Mouse (Mus musculus): ENCODE results near the gene Glrb.

GRCm38 (mm10) chr3:80801827-80802310 lies 111.6 kb downstream of the Glrb start:
- TF ChIP-seq POLR2A (IDR thresholded peaks at IDR 0.05; ENCODE audit: extremely low read depth, insufficient read depth, low read length) (no peak), CTCF (IDR thresholded peaks at IDR 0.05; ENCODE audit: extremely low read depth, insufficient read depth, low read length) (no peak)
